Mouse (Mus musculus): ENCODE results near the gene Stpg1.
A peak's percentile ranks its signal among the peaks of the same experiment; 100 is the strongest.

Gene Stpg1

GRCm38 (mm10) chr4:135581222-135581910, 86.8 kb downstream of the Stpg1 start:
- no peaks in the 10 kb centered on the region for H3K36me3 ChIP-seq (ENCODE audit: insufficient read depth, low read length)
- H3K4me1 ChIP-seq (replicated peaks; ENCODE audit: low read depth, low read length): peaks cover 93% of the 10 kb centered on the region
- TF ChIP-seq NANOG (IDR thresholded peaks at IDR 0.05; ENCODE audit: borderline replicate concordance, low read length): no peak
- no peak for TF ChIP-seq CTCF (conservative IDR thresholded peaks at IDR 0.05; ENCODE audit: low read length)
- peak overlapping the region; percentile 64 for H3K4me3 ChIP-seq (replicated peaks; ENCODE audit: low read length)
- no peaks in the 10 kb centered on the region for H3K27me3 ChIP-seq (ENCODE audit: insufficient read depth, low read length)
- H3K9me3 ChIP-seq (ENCODE audit: low read length): no peaks in the 10 kb centered on the region

- TF ChIP-seq CTCF (conservative IDR thresholded peaks at IDR 0.05; ENCODE audit: low read length): no peak
- no peaks in the 10 kb centered on the region for H3K27me3 ChIP-seq (ENCODE audit: insufficient read depth, low read length)
- H3K4me3 ChIP-seq (replicated peaks; ENCODE audit: low read length): 0 out of 2 replicates have a peak overlapping the region, but pooled peaks have one; percentile 10
- H3K36me3 ChIP-seq (ENCODE audit: insufficient read depth, low read length): no peaks in the 10 kb centered on the region
- H3K9me3 ChIP-seq (ENCODE audit: low read length): no peaks in the 10 kb centered on the region
- peaks cover 81% of the 10 kb centered on the region for H3K4me1 ChIP-seq (replicated peaks; ENCODE audit: low read depth, low read length)
Measured at GRCm38 (mm10) chr4:135584838-135585237, 90.2 kb downstream of the Stpg1 start.
